Mouse (Mus musculus) activated CD4-positive, CD25-positive, alpha-beta regulatory T cell (primary cell): ENCODE measurements around the gene Abi1. TPM values are rescaled to one million over a fixed set of nuclear protein-coding genes. Genes with fewer than 3 reads are reported as not detected.

Experiments used
- polyA plus RNA-seq, 2 experiments: library from polyadenylated mRNA; unstranded; fragments of 100-300 nt; shearing (Covaris generic); gene quantifications; one replicate each; pipeline ENCODE4 v1.2.1; 2017

Abi1 gene
- 100 to 1,000 TPM; 151 to 188 TPM for polyA plus RNA-seq

GRCm38 (mm10) chr2:23040001-23040646 is at the start of gene Abi1:
Abi1 (minus strand) TSS chr2:23040241.

GRCm38 (mm10) chr2:23067552-23068369 is 27.7 kb upstream of the Abi1 start, which contains the start of gene Acbd5:
Acbd5 (plus strand) TSS chr2:23068167.

GRCm38 (mm10) chr2:22895282-22896273 is 144.5 kb downstream of the Abi1 start, which contains the start of gene Pdss1:
Pdss1 (plus strand) TSS chr2:22895522.

Other genes with a start within 250 kb of the Abi1 start
- gene Pdss1, start 144.7 kb downstream of the Abi1 start, polyA plus RNA-seq: 10 to 100 TPM in 1 of 2 experiments, 1 to 10 TPM in 1; 6.9 to 12.3 TPM
- 10 to 100 TPM; 51.9 to 59.6 TPM for gene Acbd5, start 27.9 kb upstream of the Abi1 start, polyA plus RNA-seq
- gene Mastl, start 115.8 kb upstream of the Abi1 start, polyA plus RNA-seq: 1 to 10 TPM; 1.3 to 2.5 TPM
- 10 to 100 TPM; 54.4 to 57.6 TPM for gene Yme1l1, start 116.1 kb upstream of the Abi1 start, polyA plus RNA-seq
- gene 4931423N10Rik, start 167.2 kb upstream of the Abi1 start, polyA plus RNA-seq: under 1 TPM in 1 of 2 experiments, not detected in 1; 0.18 TPM